7 mouse cellular contexts compared by ENCODE assay signal in genomic region chrX:168673525-168674406, GRCm38 (mm10). TPM values are rescaled to one million over a fixed set of nuclear protein-coding genes. Genes with fewer than 3 reads are reported as not detected.
DNase-seq lines count a peak whose midpoint lies in the region; ATAC-seq lines count a peak whose summit lies in the region.

Gene Msl3, minus strand, starts transcription at chrX:168673898.

- no peaks in the 10 kb centered on the region for H3K36me3 ChIP-seq in embryonic facial prominence, embryonic 11.5 days (replicated peaks; ENCODE audit: control insufficient read depth, insufficient read depth, low read depth, low read length)
- peaks cover 20% of the 10 kb centered on the region for H3K36me3 ChIP-seq in limb, embryonic 10.5 days
- 0 out of 2 replicates have a peak, but pooled peaks cover 2% of the 10 kb centered on the region for H3K36me3 ChIP-seq in midbrain, embryonic 12.5 days

- H3K4me3 ChIP-seq in embryonic facial prominence, embryonic 11.5 days (ENCODE audit: low read depth, low read length): peak within 1 kb of the TSS; percentile 48
- peak within 1 kb of the TSS; percentile 58 for H3K4me3 ChIP-seq in limb, embryonic 10.5 days
- peak within 1 kb of the TSS; percentile 53 for H3K4me3 ChIP-seq in midbrain, embryonic 12.5 days

- peak within 1 kb of the TSS; percentile 62 for H3K9ac ChIP-seq in embryonic facial prominence, embryonic 11.5 days (replicated peaks; ENCODE audit: low read length)
- peak within 1 kb of the TSS; percentile 62 for H3K9ac ChIP-seq in midbrain, embryonic 12.5 days (replicated peaks)

- peak; percentile 91 for DNase-seq in adrenal gland, postnatal 25 days
- DNase-seq in embryonic facial prominence, embryonic 11.5 days (ENCODE audit: low spot score): peak; percentile 60
- DNase-seq in heart, adult 11 months: peak; percentile 99
- peak; percentile 84 for DNase-seq in kidney, adult 18-20 months
- peak; percentile 85 for DNase-seq in limb, embryonic 10.5 days (ENCODE audit: low spot score)
- DNase-seq in skeletal muscle tissue, adult 2 months (ENCODE audit: low read depth, low spot score): peak; percentile 71

- peak; percentile 91 for ATAC-seq in embryonic facial prominence, embryonic 11.5 days (replicated peaks; ENCODE audit: insufficient number of reproducible peaks, low FRiP score, low TSS enrichment, low read depth)
- peak; percentile 91 for ATAC-seq in midbrain, embryonic 12.5 days (ENCODE audit: low FRiP score, low read depth)

- peak within 1 kb of the TSS; percentile 78 for H3K4me2 ChIP-seq in embryonic facial prominence, embryonic 11.5 days (ENCODE audit: low read depth, low read length)
- H3K4me2 ChIP-seq in midbrain, embryonic 12.5 days (replicated peaks): peak within 1 kb of the TSS; percentile 69

- H3K27me3 ChIP-seq in embryonic facial prominence, embryonic 11.5 days (ENCODE audit: control insufficient read depth, insufficient read depth, low read length): no peaks in the 10 kb centered on the region
- H3K27me3 ChIP-seq in limb, embryonic 10.5 days (ENCODE audit: low read depth, poor library complexity, severe bottlenecking): peaks cover 72% of the 10 kb centered on the region
- peaks cover 16% of the 10 kb centered on the region for H3K27me3 ChIP-seq in midbrain, embryonic 12.5 days

- no peaks in the 10 kb centered on the region for H3K4me1 ChIP-seq in embryonic facial prominence, embryonic 11.5 days (ENCODE audit: control insufficient read depth, insufficient read depth, low read length)
- H3K4me1 ChIP-seq in limb, embryonic 10.5 days: no peaks in the 10 kb centered on the region
- no peaks in the 10 kb centered on the region for H3K4me1 ChIP-seq in midbrain, embryonic 12.5 days

- H3K9me3 ChIP-seq in embryonic facial prominence, embryonic 11.5 days (replicated peaks; ENCODE audit: control insufficient read depth, low read length): no peaks in the 10 kb centered on the region
- no peaks in the 10 kb centered on the region for H3K9me3 ChIP-seq in limb, embryonic 10.5 days (replicated peaks)
- H3K9me3 ChIP-seq in midbrain, embryonic 12.5 days: no peaks in the 10 kb centered on the region

- WGBS in embryonic facial prominence, embryonic 11.5 days: 21% methylated on average over 69 of the region's 88 CpGs
- WGBS in limb, embryonic 10.5 days: 17% methylated on average over 80 of the region's 88 CpGs
- 29% methylated on average over 75 of the region's 88 CpGs for WGBS in midbrain, embryonic 12.5 days

- peak within 1 kb of the TSS; percentile 59; the same call in 1 of the 2 replicates for H3K27ac ChIP-seq in embryonic facial prominence, embryonic 11.5 days (replicated peaks; ENCODE audit: low read depth, low read length)
- H3K27ac ChIP-seq in limb, embryonic 10.5 days: peak within 1 kb of the TSS; percentile 89
- peak within 1 kb of the TSS; percentile 89 for H3K27ac ChIP-seq in midbrain, embryonic 12.5 days (replicated peaks)

RNA-seq across cellular contexts. Expression of gene Msl3, which starts in this region (rescaled TPM):
- total RNA-seq in adrenal gland, postnatal 25 days (2021): 56.6 and 61.3 TPM in 2 replicates
- 43.3 and 45.1 TPM in 2 replicates for polyA plus RNA-seq in embryonic facial prominence, embryonic 11.5 days (2014; fragmentation: Nextera tagmentation; extraction: Ambion mirVana)
- 26.9 and 29.4 TPM in 2 replicates for polyA plus RNA-seq in limb, embryonic 10.5 days (2016; fragmentation: Nextera tagmentation; extraction: Ambion mirVana)
- 27.3 and 28.2 TPM in 2 replicates for polyA plus RNA-seq in midbrain, embryonic 12.5 days (2016; fragmentation: Nextera tagmentation; extraction: Ambion mirVana)

Comparison
In these comparisons a context has a peak if more than half of its experiments do, and no peak if none do; other contexts are left out.
1. Peak in every context shown above with its lines: DNase-seq, ATAC-seq, H3K4me3 ChIP-seq and H3K27ac ChIP-seq.